Mouse (Mus musculus) liver, embryonic 14.5 days (tissue): ENCODE measurements around the gene Fat4.

Experiments
- CTCF ChIP-seq: IDR thresholded peaks from 2 replicates; pipeline ENCODE4 v1.5.1; 2016; ENCODE audit warnings: antibody characterized with exemption, low read depth, control low read depth
- EP300 ChIP-seq: IDR thresholded peaks from 2 replicates; pipeline ENCODE4 v1.6.1; 2016; ENCODE audit warnings: antibody characterized with exemption, low read depth

- TF ChIP-seq EP300 = no peak
- TF ChIP-seq CTCF = no peak
Observed at GRCm38 (mm10) chr3:38860683-38861082, 26.1 kb upstream of the Fat4 start.
